Mouse (Mus musculus) spleen, adult 18-20 months (tissue): ENCODE results near the gene Sult2a1.
"Not testable (repeated sequence)": the region's sequence is repeated elsewhere in the genome, so short reads cannot be mapped to it uniquely, and the experiment has no call there.

ENCODE experiments used
- DNase-seq, 2 experiments: peaks; one replicate each; pipeline ENCODE4 v3.0.0; 2022; ENCODE audit warnings: mixed read lengths in 2 of 2

The Sult2a1 gene

DNA sequence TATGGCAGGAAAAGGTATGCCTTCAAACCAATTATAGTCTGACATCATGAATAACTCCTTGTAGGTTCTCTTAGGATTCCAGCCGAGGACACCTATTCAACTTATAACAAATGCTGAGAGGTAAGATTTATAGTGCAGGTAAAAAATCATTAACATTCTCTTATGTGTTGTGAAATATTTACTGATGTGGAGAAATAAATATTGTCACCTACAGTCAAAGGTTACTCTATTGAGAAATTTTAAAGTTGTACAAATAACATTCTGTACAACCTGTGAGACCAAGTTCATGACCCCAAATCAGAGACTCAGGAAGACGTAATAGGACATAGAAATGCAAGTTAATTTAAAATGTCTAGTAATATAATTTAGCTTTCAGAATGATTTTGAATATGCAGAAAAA, at the start of gene Sult2a1:
Sult2a1 (minus strand) TSS at position 101 of the 400 bp plus-strand sequence.
- not testable (repeated sequence) for DNase-seq

DNA sequence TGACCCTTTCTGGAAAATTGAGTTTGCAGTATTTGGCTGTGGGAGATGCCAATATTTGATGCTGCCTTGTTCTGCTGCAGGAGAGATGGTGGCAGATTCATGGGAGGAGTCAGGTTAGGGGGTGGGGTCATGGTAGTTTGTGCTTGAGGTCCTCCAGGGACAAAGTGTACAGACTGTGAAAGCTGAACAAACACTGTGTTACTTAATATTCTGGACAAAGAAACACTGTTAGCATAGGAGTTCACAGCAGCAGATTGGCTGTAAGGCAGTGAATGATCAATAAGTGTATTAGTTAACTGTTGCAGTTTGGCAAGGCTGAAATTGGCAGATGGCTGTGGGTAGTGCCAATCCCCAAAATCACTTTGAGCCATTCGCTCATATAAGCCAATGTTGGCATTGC, 23.3 kb downstream of the Sult2a1 start:
- DNase-seq: no peak
